Mouse (Mus musculus): ENCODE measurements around the gene Tmcc2. TPM values are rescaled to one million over a fixed set of nuclear protein-coding genes. Genes with fewer than 3 reads are reported as not detected.

Gene Tmcc2
- polyA plus RNA-seq, 1 experiment, result 11.2 TPM

GRCm38 (mm10) chr1:132335378-132335965 lies 55.6 kb downstream of the Tmcc2 start:
- no peak overlapping the region for H3K27ac ChIP-seq (ENCODE audit: insufficient read depth, low read depth, low read length)

GRCm38 (mm10) chr1:132334178-132334801 lies 56.8 kb downstream of the Tmcc2 start:
- Histone ChIP-seq H3K27ac (ENCODE audit: insufficient read depth, low read depth, low read length) (no peak overlapping the region), H3K4me1 (ENCODE audit: control insufficient read depth, insufficient read depth, low read length) (peaks cover 29% of the 10 kb centered on the region), H3K4me3 (ENCODE audit: insufficient read depth, low read length) (no peak overlapping the region)
- TF ChIP-seq CTCF (IDR thresholded peaks at IDR 0.05; ENCODE audit: low read depth, low read length) (no peak), POLR2A (IDR thresholded peaks at IDR 0.05; ENCODE audit: borderline replicate concordance, low read depth, low read length) (no peak)

More at GRCm38 (mm10) chr1:132335378-132335965, 55.6 kb downstream of the Tmcc2 start:
- Histone ChIP-seq H3K4me3 (ENCODE audit: insufficient read depth, low read length) (no peak overlapping the region), H3K4me1 (ENCODE audit: control insufficient read depth, insufficient read depth, low read length) (peaks cover 30% of the 10 kb centered on the region)
- TF ChIP-seq CTCF (IDR thresholded peaks at IDR 0.05; ENCODE audit: low read depth, low read length), result no peak
- no peak for TF ChIP-seq POLR2A (IDR thresholded peaks at IDR 0.05; ENCODE audit: borderline replicate concordance, low read depth, low read length)

GRCm38 (mm10) chr1:132333675-132334141 lies 57.4 kb downstream of the Tmcc2 start:
- peaks cover 25% of the 10 kb centered on the region for H3K4me1 ChIP-seq (ENCODE audit: control insufficient read depth, insufficient read depth, low read length)
- TF ChIP-seq CTCF (IDR thresholded peaks at IDR 0.05; ENCODE audit: low read depth, low read length) (no peak), POLR2A (IDR thresholded peaks at IDR 0.05; ENCODE audit: borderline replicate concordance, low read depth, low read length) (no peak)
- H3K4me3 ChIP-seq (ENCODE audit: insufficient read depth, low read length), result no peak overlapping the region
- no peak overlapping the region for H3K27ac ChIP-seq (ENCODE audit: insufficient read depth, low read depth, low read length)

- TF ChIP-seq CTCF (IDR thresholded peaks at IDR 0.05; ENCODE audit: low read depth, low read length) (no peak), POLR2A (IDR thresholded peaks at IDR 0.05; ENCODE audit: borderline replicate concordance, low read depth, low read length) (no peak)
- no peak overlapping the region for H3K4me3 ChIP-seq (ENCODE audit: insufficient read depth, low read length)
- H3K27ac ChIP-seq (ENCODE audit: insufficient read depth, low read depth, low read length), result no peak overlapping the region
- peaks cover 20% of the 10 kb centered on the region for H3K4me1 ChIP-seq (ENCODE audit: control insufficient read depth, insufficient read depth, low read length)
These were observed 57.9 kb downstream of the Tmcc2 start for GRCm38 (mm10) chr1:132333201-132333600.

GRCm38 (mm10) chr1:132331283-132331682 lies 59.8 kb downstream of the Tmcc2 start:
- Histone ChIP-seq H3K4me3 (ENCODE audit: insufficient read depth, low read length) (no peak overlapping the region), H3K4me1 (ENCODE audit: control insufficient read depth, insufficient read depth, low read length) (peaks cover 14% of the 10 kb centered on the region), H3K27ac (ENCODE audit: insufficient read depth, low read depth, low read length) (no peak overlapping the region)
- TF ChIP-seq POLR2A (IDR thresholded peaks at IDR 0.05; ENCODE audit: borderline replicate concordance, low read depth, low read length) (no peak), CTCF (IDR thresholded peaks at IDR 0.05; ENCODE audit: low read depth, low read length) (no peak)

- no peak overlapping the region for H3K27ac ChIP-seq (ENCODE audit: insufficient read depth, low read depth, low read length)
- H3K4me3 ChIP-seq (ENCODE audit: insufficient read depth, low read length), result no peak overlapping the region
- H3K4me1 ChIP-seq (ENCODE audit: control insufficient read depth, insufficient read depth, low read length), result peaks cover 9% of the 10 kb centered on the region
- no peak for TF ChIP-seq CTCF (IDR thresholded peaks at IDR 0.05; ENCODE audit: low read depth, low read length)
- no peak for TF ChIP-seq POLR2A (IDR thresholded peaks at IDR 0.05; ENCODE audit: borderline replicate concordance, low read depth, low read length)
These were observed 60.7 kb downstream of the Tmcc2 start for GRCm38 (mm10) chr1:132330397-132330796.

GRCm38 (mm10) chr1:132329656-132330055 lies 61.4 kb downstream of the Tmcc2 start:
- Histone ChIP-seq H3K4me3 (ENCODE audit: insufficient read depth, low read length) (no peak overlapping the region), H3K27ac (ENCODE audit: insufficient read depth, low read depth, low read length) (no peak overlapping the region), H3K4me1 (ENCODE audit: control insufficient read depth, insufficient read depth, low read length) (peaks cover 2% of the 10 kb centered on the region; the same call in 1 of the 2 replicates)
- TF ChIP-seq CTCF (IDR thresholded peaks at IDR 0.05; ENCODE audit: low read depth, low read length), result no peak
- no peak for TF ChIP-seq POLR2A (IDR thresholded peaks at IDR 0.05; ENCODE audit: borderline replicate concordance, low read depth, low read length)

GRCm38 (mm10) chr1:132328565-132328964 lies 62.5 kb downstream of the Tmcc2 start:
- H3K4me3 ChIP-seq (ENCODE audit: insufficient read depth, low read length), result no peak overlapping the region
- peaks cover 3% of the 10 kb centered on the region for H3K4me1 ChIP-seq (ENCODE audit: control insufficient read depth, insufficient read depth, low read length)
- TF ChIP-seq CTCF (IDR thresholded peaks at IDR 0.05; ENCODE audit: low read depth, low read length) (no peak), POLR2A (IDR thresholded peaks at IDR 0.05; ENCODE audit: borderline replicate concordance, low read depth, low read length) (no peak)
- no peak overlapping the region for H3K27ac ChIP-seq (ENCODE audit: insufficient read depth, low read depth, low read length)

GRCm38 (mm10) chr1:132327477-132327876 lies 63.6 kb downstream of the Tmcc2 start:
- Histone ChIP-seq H3K27ac (ENCODE audit: insufficient read depth, low read depth, low read length) (no peak overlapping the region), H3K4me3 (ENCODE audit: insufficient read depth, low read length) (no peak overlapping the region), H3K4me1 (ENCODE audit: control insufficient read depth, insufficient read depth, low read length) (peaks cover 12% of the 10 kb centered on the region)
- TF ChIP-seq CTCF (IDR thresholded peaks at IDR 0.05; ENCODE audit: low read depth, low read length) (no peak), POLR2A (IDR thresholded peaks at IDR 0.05; ENCODE audit: borderline replicate concordance, low read depth, low read length) (no peak)

GRCm38 (mm10) chr1:132326777-132327176 lies 64.3 kb downstream of the Tmcc2 start:
- TF ChIP-seq CTCF (IDR thresholded peaks at IDR 0.05; ENCODE audit: low read depth, low read length) (no peak), POLR2A (IDR thresholded peaks at IDR 0.05; ENCODE audit: borderline replicate concordance, low read depth, low read length) (no peak)
- Histone ChIP-seq H3K27ac (ENCODE audit: insufficient read depth, low read depth, low read length) (no peak overlapping the region), H3K4me1 (ENCODE audit: control insufficient read depth, insufficient read depth, low read length) (peaks cover 15% of the 10 kb centered on the region), H3K4me3 (ENCODE audit: insufficient read depth, low read length) (no peak overlapping the region)

Data from bone marrow macrophage, adult 2 months (primary cell).